ENCODE assay signal across 8 mouse cellular contexts in genomic region chr8:20550054-20550778, GRCm38 (mm10).
DNase-seq lines count a peak whose midpoint lies in the region; ATAC-seq and TF ChIP-seq lines count a peak whose summit lies in the region.
"Not testable (repeated sequence)": the region's sequence is repeated elsewhere in the genome, so short reads cannot be mapped to it uniquely, and the experiment has no call there.

No protein-coding gene starts in this region.

- not testable (repeated sequence) for H3K4me1 ChIP-seq in MEL (ENCODE audit: control insufficient read depth in 1 of 2, insufficient read depth in 2 of 2, low read length in 2 of 2); hindbrain, embryonic 12.5 days; lung, embryonic 15.5 days

- peak overlapping the region; percentile 60 for H3K9ac ChIP-seq in MEL (ENCODE audit: control insufficient read depth, low read depth, low read length, poor library complexity, severe bottlenecking)
- peak overlapping the region; percentile 85 for H3K9ac ChIP-seq in hindbrain, embryonic 12.5 days
- H3K9ac ChIP-seq in lung, embryonic 15.5 days, result peak overlapping the region; percentile 89

- not testable (repeated sequence) for H3K27me3 ChIP-seq in MEL (ENCODE audit: control insufficient read depth in 1 of 2, insufficient read depth in 2 of 2, low read length in 2 of 2); hindbrain, embryonic 12.5 days; lung, embryonic 15.5 days

- peak; percentile 10 to 45 (median 10); a peak in 3 of 6 replicates for TF ChIP-seq CTCF in MEL (IDR thresholded peaks at IDR 0.05 in 2 of 3, conservative IDR thresholded peaks at IDR 0.05 in 1 of 3; ENCODE audit: control insufficient read depth in 1 of 3, insufficient read depth in 1 of 3, low read depth in 2 of 3, low read length in 3 of 3, poor library complexity in 1 of 3, severe bottlenecking in 1 of 3)

- TF ChIP-seq RAD21 in MEL (IDR thresholded peaks at IDR 0.05; ENCODE audit: low read depth, low read length), result not testable (repeated sequence)

- H3K79me2 ChIP-seq in MEL (ENCODE audit: control insufficient read depth, insufficient read depth, low read length, poor library complexity), result not testable (repeated sequence)

- not testable (repeated sequence) for H3K9me3 ChIP-seq in MEL (replicated peaks; ENCODE audit: insufficient read depth, low read length); hindbrain, embryonic 12.5 days (replicated peaks); lung, embryonic 15.5 days

- DNase-seq in MEL (ENCODE audit: low read depth, low spot score), result peak; percentile 6
- DNase-seq in cerebellum, postnatal 10 days, result peak; percentile 82 to 85
- DNase-seq in frontal cortex, postnatal 25 days (ENCODE audit: low spot score in 2 of 2), result peak; percentile 99
- DNase-seq in layer of hippocampus, postnatal 10 days (ENCODE audit: low spot score in 2 of 2), result peak; percentile 96 to 97
- DNase-seq in ovary, adult 18-20 months (ENCODE audit: low spot score), result peak; percentile 92
- peak; percentile 26 for DNase-seq in thymus, postnatal 0 days (ENCODE audit: low spot score)

- 13% methylated on average over 64 of the region's 64 CpGs for WGBS in hindbrain, embryonic 12.5 days
- 8% methylated on average over 64 of the region's 64 CpGs for WGBS in lung, embryonic 15.5 days

- not testable (repeated sequence) for TF ChIP-seq POLR2A in MEL (IDR thresholded peaks at IDR 0.05; ENCODE audit: control insufficient read depth in 1 of 2, insufficient read depth in 1 of 2, low read depth in 1 of 2, low read length in 2 of 2, poor library complexity in 1 of 2)

- TF ChIP-seq EP300 in MEL (IDR thresholded peaks at IDR 0.05; ENCODE audit: low read depth in 1 of 2, low read length in 2 of 2), result not testable (repeated sequence)

- peak; percentile 100 for ATAC-seq in hindbrain, embryonic 12.5 days (ENCODE audit: low FRiP score)
- ATAC-seq in lung, embryonic 15.5 days (ENCODE audit: borderline replicate concordance, extremely low read depth, low FRiP score, low TSS enrichment), result peak; percentile 100

- H3K4me3 ChIP-seq in MEL (ENCODE audit: control insufficient read depth in 1 of 2, insufficient read depth in 1 of 2, low read depth in 2 of 2, low read length in 2 of 2), result peak overlapping the region in 1 of 2 experiments; percentile 55; a peak in 2 of 4 replicates
- H3K4me3 ChIP-seq in hindbrain, embryonic 12.5 days, result peak overlapping the region; percentile 59
- H3K4me3 ChIP-seq in lung, embryonic 15.5 days, result peak overlapping the region; percentile 69

- H3K4me2 ChIP-seq in hindbrain, embryonic 12.5 days (replicated peaks), result peak overlapping the region; percentile 44
- H3K4me2 ChIP-seq in lung, embryonic 15.5 days, result peak overlapping the region; percentile 48

- not testable (repeated sequence) for H3K36me3 ChIP-seq in MEL (ENCODE audit: control insufficient read depth in 1 of 2, insufficient read depth in 2 of 2, low read length in 2 of 2); hindbrain, embryonic 12.5 days; lung, embryonic 15.5 days

- H3K27ac ChIP-seq in MEL (ENCODE audit: control insufficient read depth, low read depth, low read length), result not testable (repeated sequence)
- H3K27ac ChIP-seq in hindbrain, embryonic 12.5 days, result peak overlapping the region; percentile 84
- peak overlapping the region; percentile 86 for H3K27ac ChIP-seq in lung, embryonic 15.5 days

TF ChIP-seq in MEL, 35 proteins besides CTCF, POLR2A, EP300 and RAD21:
- 0 out of 2 replicates have a peak, but pooled peaks have one; percentile 14 for TF ChIP-seq SMC3 (IDR thresholded peaks at IDR 0.05; ENCODE audit: low read depth, low read length)

Comparison
In these comparisons a context has a peak if more than half of its experiments do, and no peak if none do; other contexts are left out.
1. DNase-seq: peak in every context shown above with its lines; median percentile 99 in frontal cortex, postnatal 25 days; 96 in layer of hippocampus, postnatal 10 days; 92 in ovary, adult 18-20 months; 84 in cerebellum, postnatal 10 days; 26 in thymus, postnatal 0 days; 6 in MEL.